Comparison of ENCODE assay signal across 8 mouse cellular contexts in genomic region chr5:116022658-116023200, GRCm38 (mm10). TPM values are rescaled to one million over a fixed set of nuclear protein-coding genes. Genes with fewer than 3 reads are reported as not detected.
DNase-seq lines count a peak whose midpoint lies in the region; ATAC-seq and TF ChIP-seq lines count a peak whose summit lies in the region.

No protein-coding gene starts in this region.

- DNase-seq in layer of hippocampus, adult 2 months (ENCODE audit: low spot score in 2 of 2): no peak
- no peak for DNase-seq in layer of hippocampus, postnatal 25 days (ENCODE audit: extremely low spot score in 1 of 2, low spot score in 1 of 2)
- no peak for DNase-seq in embryonic facial prominence, embryonic 11.5 days (ENCODE audit: low spot score)
- no peak for DNase-seq in adrenal gland, postnatal 4 days (ENCODE audit: low spot score in 2 of 2)
- DNase-seq in cerebellum, postnatal 10 days: no peak

- H3K4me3 ChIP-seq in layer of hippocampus, adult 2 months: no peak overlapping the region; the same call in 1 of the 2 replicates
- peak overlapping the region; percentile 73 for H3K4me3 ChIP-seq in embryonic facial prominence, embryonic 11.5 days (ENCODE audit: low read depth, low read length)
- H3K4me3 ChIP-seq in intestine, embryonic 15.5 days (replicated peaks): peak overlapping the region; percentile 58
- H3K4me3 ChIP-seq in midbrain, embryonic 15.5 days: peak overlapping the region; percentile 80

- no peak for ATAC-seq in embryonic facial prominence, embryonic 11.5 days (replicated peaks; ENCODE audit: insufficient number of reproducible peaks, low FRiP score, low TSS enrichment, low read depth)
- no peak for ATAC-seq in intestine, embryonic 15.5 days
- no peak for ATAC-seq in midbrain, embryonic 15.5 days (replicated peaks)
- ATAC-seq in CD4-positive, CD25-positive, alpha-beta regulatory T cell, adult 4 months: no peak

- no peak for TF ChIP-seq CTCF in layer of hippocampus, adult 2 months (conservative IDR thresholded peaks at IDR 0.05)

- no peaks in the 10 kb centered on the region for H3K4me1 ChIP-seq in embryonic facial prominence, embryonic 11.5 days (ENCODE audit: control insufficient read depth, insufficient read depth, low read length)
- peaks cover 24% of the 10 kb centered on the region for H3K4me1 ChIP-seq in intestine, embryonic 15.5 days (replicated peaks)
- peaks cover 19% of the 10 kb centered on the region for H3K4me1 ChIP-seq in midbrain, embryonic 15.5 days

- H3K4me2 ChIP-seq in embryonic facial prominence, embryonic 11.5 days (ENCODE audit: low read depth, low read length): peak overlapping the region; percentile 76
- peak overlapping the region; percentile 85 for H3K4me2 ChIP-seq in intestine, embryonic 15.5 days (replicated peaks)
- H3K4me2 ChIP-seq in midbrain, embryonic 15.5 days: peak overlapping the region; percentile 91

- peaks cover 13% of the 10 kb centered on the region for H3K36me3 ChIP-seq in embryonic facial prominence, embryonic 11.5 days (replicated peaks; ENCODE audit: control insufficient read depth, insufficient read depth, low read depth, low read length)
- peaks cover 27% of the 10 kb centered on the region for H3K36me3 ChIP-seq in intestine, embryonic 15.5 days
- H3K36me3 ChIP-seq in midbrain, embryonic 15.5 days (replicated peaks): peaks cover 33% of the 10 kb centered on the region

- no peaks in the 10 kb centered on the region for H3K9me3 ChIP-seq in embryonic facial prominence, embryonic 11.5 days (replicated peaks; ENCODE audit: control insufficient read depth, low read length)
- no peaks in the 10 kb centered on the region for H3K9me3 ChIP-seq in intestine, embryonic 15.5 days
- H3K9me3 ChIP-seq in midbrain, embryonic 15.5 days: no peaks in the 10 kb centered on the region

- no peak overlapping the region; the same call in 1 of the 2 replicates for H3K9ac ChIP-seq in embryonic facial prominence, embryonic 11.5 days (replicated peaks; ENCODE audit: low read length)
- H3K9ac ChIP-seq in intestine, embryonic 15.5 days: peak overlapping the region; percentile 66
- H3K9ac ChIP-seq in midbrain, embryonic 15.5 days: no peak overlapping the region

- H3K27me3 ChIP-seq in embryonic facial prominence, embryonic 11.5 days (ENCODE audit: control insufficient read depth, insufficient read depth, low read length): no peaks in the 10 kb centered on the region
- no peaks in the 10 kb centered on the region for H3K27me3 ChIP-seq in intestine, embryonic 15.5 days (replicated peaks)
- no peaks in the 10 kb centered on the region for H3K27me3 ChIP-seq in midbrain, embryonic 15.5 days (replicated peaks)

- 89% methylated on average over 7 of the region's 7 CpGs for WGBS in embryonic facial prominence, embryonic 11.5 days
- WGBS in intestine, embryonic 15.5 days: 65% methylated on average over 7 of the region's 7 CpGs
- WGBS in midbrain, embryonic 15.5 days: 90% methylated on average over 7 of the region's 7 CpGs

- 0 out of 2 replicates have a peak overlapping the region, but pooled peaks have one; percentile 90 for H3K27ac ChIP-seq in layer of hippocampus, adult 2 months
- no peak overlapping the region for H3K27ac ChIP-seq in embryonic facial prominence, embryonic 11.5 days (replicated peaks; ENCODE audit: low read depth, low read length)
- peak overlapping the region; percentile 69 for H3K27ac ChIP-seq in intestine, embryonic 15.5 days
- no peak overlapping the region for H3K27ac ChIP-seq in midbrain, embryonic 15.5 days

RNA-seq across cellular contexts. Expression of gene Prkab1, which starts 1.6 kb away (rescaled TPM):
- total RNA-seq in layer of hippocampus, adult 2 months (2021): 10 to 100 TPM; 19.4 to 19.7 TPM
- total RNA-seq in layer of hippocampus, postnatal 25 days (2021): 10 to 100 TPM; 15.5 to 23.7 TPM
- 53.2 and 56.3 TPM in 2 replicates for polyA plus RNA-seq in embryonic facial prominence, embryonic 11.5 days (2014; fragmentation: Nextera tagmentation; extraction: Ambion mirVana)
- polyA plus RNA-seq in intestine, embryonic 15.5 days (2015; fragmentation: Nextera tagmentation; extraction: Ambion mirVana): 68.4 and 69.9 TPM in 2 replicates
- 59.0 and 59.8 TPM in 2 replicates for polyA plus RNA-seq in midbrain, embryonic 15.5 days (2015; fragmentation: Nextera tagmentation; extraction: Ambion mirVana)
- total RNA-seq in adrenal gland, postnatal 4 days (2021): 10 to 100 TPM; 87.2 to 93.0 TPM
- 10 to 100 TPM; 40.1 to 55.1 TPM for polyA plus RNA-seq in CD4-positive, CD25-positive, alpha-beta regulatory T cell, adult 4 months (2017; shearing (Covaris generic))

Comparison
In these comparisons a context has a peak if more than half of its experiments do, and no peak if none do; other contexts are left out.
1. H3K27ac ChIP-seq: peak in layer of hippocampus, adult 2 months (single experiment) and intestine, embryonic 15.5 days (single experiment); none in embryonic facial prominence, embryonic 11.5 days (single experiment) and midbrain, embryonic 15.5 days (single experiment).
2. Peak in every context shown above with its lines, with median percentiles within 50 percentile points of each other: H3K4me2 ChIP-seq.